Mouse (Mus musculus) G1E (cell line): ENCODE measurements around the gene Pidd1.

Experiments used
- CTCF ChIP-seq: IDR thresholded peaks from 2 replicates; pipeline ENCODE4 v1.5.1; 2012; ENCODE audit warnings: low read depth, low read length, inconsistent platforms, mixed read lengths
- GATA1 ChIP-seq: IDR thresholded peaks from 2 replicates; pipeline ENCODE4 v1.6.1; 2012; ENCODE audit warnings: borderline replicate concordance, low read length, inconsistent platforms, mixed read lengths
- GATA2 ChIP-seq: IDR thresholded peaks from 2 replicates; pipeline ENCODE4 v1.6.1; 2012; ENCODE audit warnings: low read depth, low read length, inconsistent platforms, borderline replicate concordance
- POLR2AphosphoS5 ChIP-seq: IDR thresholded peaks from 2 replicates; pipeline ENCODE4 v1.6.1; 2012; ENCODE audit warnings: low read depth, low read length, inconsistent platforms; ENCODE audit not compliant: insufficient replicate concordance
- TAL1 ChIP-seq: conservative IDR thresholded peaks from 2 replicates; pipeline ENCODE4 v1.6.1; 2012; ENCODE audit warnings: low read depth, low read length, inconsistent platforms, mixed read lengths

DNA sequence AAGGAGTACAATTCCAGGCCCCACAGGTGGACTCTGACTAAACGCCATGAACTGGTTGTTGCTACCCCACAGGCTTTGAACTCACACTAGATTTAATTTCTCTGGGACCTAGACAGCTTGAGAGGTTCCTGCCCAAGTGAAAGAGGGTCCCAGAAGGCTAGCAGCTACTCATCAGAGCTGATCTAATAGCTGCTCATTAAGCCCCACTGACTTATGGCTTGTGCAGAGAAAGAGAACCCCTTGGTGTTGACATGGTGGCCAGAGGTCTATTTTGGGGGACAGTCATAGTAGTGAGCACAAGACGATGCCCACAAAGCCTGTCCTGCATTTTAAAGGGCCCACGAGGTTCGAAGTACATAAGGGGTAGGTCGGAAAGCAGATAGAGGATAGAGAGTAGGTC is 30.3 kb upstream of the Pidd1 start:
- TF ChIP-seq CTCF, result no peak
- TF ChIP-seq GATA1, result no peak
- TF ChIP-seq TAL1, result no peak
- TF ChIP-seq POLR2AphosphoS5, result no peak
- TF ChIP-seq GATA2, result no peak
